Mouse (Mus musculus): ENCODE data around the gene Oat. TPM values are rescaled to one million over a fixed set of nuclear protein-coding genes. Genes with fewer than 3 reads are reported as not detected.
A peak's percentile ranks its signal among the peaks of the same experiment; 100 is the strongest.

Gene Oat
- polyA plus RNA-seq, 1 experiment from 2014 or later, result 105 TPM

- H3K36me3 ChIP-seq, result peaks cover 38% of the 10 kb centered on the region
- ATAC-seq (ENCODE audit: low FRiP score), result no peak
- no peak overlapping the region for H3K4me3 ChIP-seq (replicated peaks)
- peaks cover 9% of the 10 kb centered on the region; the same call in 1 of the 2 replicates for H3K4me1 ChIP-seq
- H3K9ac ChIP-seq (replicated peaks), result no peak overlapping the region
- H3K9me3 ChIP-seq (replicated peaks), result no peaks in the 10 kb centered on the region
- no peak overlapping the region for H3K27ac ChIP-seq (replicated peaks)
- H3K4me2 ChIP-seq, result no peak overlapping the region
- no peaks in the 10 kb centered on the region for H3K27me3 ChIP-seq (replicated peaks)
- WGBS, result 58% methylated on average over 1 of the region's 1 CpGs
Measured at GRCm38 (mm10) chr7:132565831-132566230, 10.4 kb downstream of the Oat start.

GRCm38 (mm10) chr7:132559138-132559766, 16.9 kb downstream of the Oat start:
- Histone ChIP-seq H3K27ac (replicated peaks) (no peak overlapping the region), H3K9me3 (replicated peaks) (no peaks in the 10 kb centered on the region), H3K9ac (replicated peaks) (no peak overlapping the region), H3K36me3 (peaks cover 65% of the 10 kb centered on the region), H3K4me2 (no peak overlapping the region), H3K27me3 (replicated peaks) (no peaks in the 10 kb centered on the region), H3K4me1 (0 out of 2 replicates have a peak, but pooled peaks cover 3% of the 10 kb centered on the region), H3K4me3 (replicated peaks) (no peak overlapping the region)
- no peak for ATAC-seq (ENCODE audit: low FRiP score)
- WGBS, result 25% methylated on average over 3 of the region's 3 CpGs

GRCm38 (mm10) chr7:132558141-132558736, 18.0 kb downstream of the Oat start:
- Histone ChIP-seq H3K27me3 (replicated peaks) (no peaks in the 10 kb centered on the region), H3K27ac (replicated peaks) (no peak overlapping the region), H3K9ac (replicated peaks) (no peak overlapping the region), H3K4me1 (peaks cover 8% of the 10 kb centered on the region; the same call in 1 of the 2 replicates), H3K4me3 (replicated peaks) (no peak overlapping the region), H3K36me3 (peaks cover 57% of the 10 kb centered on the region), H3K4me2 (no peak overlapping the region), H3K9me3 (replicated peaks) (no peaks in the 10 kb centered on the region)
- 93% methylated on average over 7 of the region's 7 CpGs for WGBS
- no peak for ATAC-seq (ENCODE audit: low FRiP score)

GRCm38 (mm10) chr7:132556575-132556974, 19.6 kb downstream of the Oat start:
- Histone ChIP-seq H3K27me3 (replicated peaks) (no peaks in the 10 kb centered on the region), H3K36me3 (peaks cover 42% of the 10 kb centered on the region), H3K4me2 (no peak overlapping the region), H3K4me3 (replicated peaks) (no peak overlapping the region), H3K4me1 (peaks cover 8% of the 10 kb centered on the region; the same call in 1 of the 2 replicates), H3K27ac (replicated peaks) (no peak overlapping the region), H3K9me3 (replicated peaks) (no peaks in the 10 kb centered on the region), H3K9ac (replicated peaks) (no peak overlapping the region)
- 65% methylated on average over 5 of the region's 5 CpGs for WGBS
- ATAC-seq (ENCODE audit: low FRiP score), result no peak

GRCm38 (mm10) chr7:132555911-132556310, 20.3 kb downstream of the Oat start:
- H3K4me2 ChIP-seq, result no peak overlapping the region
- no peak overlapping the region for H3K4me3 ChIP-seq (replicated peaks)
- peaks cover 35% of the 10 kb centered on the region for H3K36me3 ChIP-seq
- 31% methylated on average over 4 of the region's 4 CpGs for WGBS
- no peak for ATAC-seq (ENCODE audit: low FRiP score)
- H3K9me3 ChIP-seq (replicated peaks), result no peaks in the 10 kb centered on the region
- H3K27me3 ChIP-seq (replicated peaks), result no peaks in the 10 kb centered on the region
- peaks cover 12% of the 10 kb centered on the region for H3K4me1 ChIP-seq
- H3K27ac ChIP-seq (replicated peaks), result no peak overlapping the region
- H3K9ac ChIP-seq (replicated peaks), result no peak overlapping the region

- no peak overlapping the region for H3K27ac ChIP-seq (replicated peaks)
- no peak overlapping the region for H3K4me2 ChIP-seq
- H3K4me3 ChIP-seq (replicated peaks), result no peak overlapping the region
- no peak for ATAC-seq (ENCODE audit: low FRiP score)
- WGBS, result 47% methylated on average over 2 of the region's 2 CpGs
- H3K4me1 ChIP-seq, result peaks cover 12% of the 10 kb centered on the region
- no peaks in the 10 kb centered on the region for H3K27me3 ChIP-seq (replicated peaks)
- H3K9ac ChIP-seq (replicated peaks), result no peak overlapping the region
- H3K9me3 ChIP-seq (replicated peaks), result no peaks in the 10 kb centered on the region
- peaks cover 19% of the 10 kb centered on the region for H3K36me3 ChIP-seq
Measured at GRCm38 (mm10) chr7:132554091-132554490, 22.1 kb downstream of the Oat start.

GRCm38 (mm10) chr7:132551351-132552126, 24.7 kb downstream of the Oat start:
- H3K9me3 ChIP-seq (replicated peaks), result no peaks in the 10 kb centered on the region
- peak overlapping the region; percentile 70 for H3K27ac ChIP-seq (replicated peaks)
- no peaks in the 10 kb centered on the region for H3K36me3 ChIP-seq
- peak; percentile 96 for ATAC-seq (ENCODE audit: low FRiP score)
- no peaks in the 10 kb centered on the region for H3K27me3 ChIP-seq (replicated peaks)
- H3K4me2 ChIP-seq, result peak overlapping the region; percentile 94
- H3K4me3 ChIP-seq (replicated peaks), result peak overlapping the region; percentile 48
- WGBS, result 2% methylated on average over 27 of the region's 27 CpGs
- peak overlapping the region; percentile 48 for H3K9ac ChIP-seq (replicated peaks)
- peaks cover 12% of the 10 kb centered on the region for H3K4me1 ChIP-seq

- Histone ChIP-seq H3K4me1 (peaks cover 14% of the 10 kb centered on the region), H3K27ac (replicated peaks) (no peak overlapping the region), H3K4me2 (no peak overlapping the region), H3K36me3 (no peaks in the 10 kb centered on the region), H3K4me3 (replicated peaks) (no peak overlapping the region), H3K9me3 (replicated peaks) (no peaks in the 10 kb centered on the region), H3K27me3 (replicated peaks) (no peaks in the 10 kb centered on the region), H3K9ac (replicated peaks) (no peak overlapping the region)
- no peak for ATAC-seq (ENCODE audit: low FRiP score)
- 64% methylated on average over 3 of the region's 3 CpGs for WGBS
Measured at GRCm38 (mm10) chr7:132547126-132547525, 29.1 kb downstream of the Oat start.

GRCm38 (mm10) chr7:132542427-132542826, 33.8 kb downstream of the Oat start:
- 45% methylated on average over 4 of the region's 4 CpGs for WGBS
- H3K27ac ChIP-seq (replicated peaks), result no peak overlapping the region

GRCm38 (mm10) chr7:132541566-132541965, 34.6 kb downstream of the Oat start:
- Histone ChIP-seq H3K27ac (replicated peaks) (no peak overlapping the region), H3K4me2 (no peak overlapping the region), H3K4me1 (peaks cover 11% of the 10 kb centered on the region), H3K36me3 (no peaks in the 10 kb centered on the region), H3K9me3 (replicated peaks) (no peaks in the 10 kb centered on the region), H3K4me3 (replicated peaks) (no peak overlapping the region), H3K27me3 (replicated peaks) (no peaks in the 10 kb centered on the region), H3K9ac (replicated peaks) (no peak overlapping the region)
- ATAC-seq (ENCODE audit: low FRiP score), result no peak
- WGBS, result 69% methylated on average over 3 of the region's 3 CpGs

More at GRCm38 (mm10) chr7:132542427-132542826, 33.8 kb downstream of the Oat start:
- H3K4me2 ChIP-seq, result no peak overlapping the region
- H3K9me3 ChIP-seq (replicated peaks), result no peaks in the 10 kb centered on the region
- ATAC-seq (ENCODE audit: low FRiP score), result no peak
- peaks cover 11% of the 10 kb centered on the region for H3K4me1 ChIP-seq
- no peak overlapping the region for H3K4me3 ChIP-seq (replicated peaks)
- H3K27me3 ChIP-seq (replicated peaks), result no peaks in the 10 kb centered on the region
- H3K9ac ChIP-seq (replicated peaks), result no peak overlapping the region
- H3K36me3 ChIP-seq, result no peaks in the 10 kb centered on the region

GRCm38 (mm10) chr7:132540597-132540996, 35.6 kb downstream of the Oat start:
- no peak for ATAC-seq (ENCODE audit: low FRiP score)
- H3K27me3 ChIP-seq (replicated peaks), result no peaks in the 10 kb centered on the region
- no peak overlapping the region for H3K27ac ChIP-seq (replicated peaks)
- H3K4me2 ChIP-seq, result no peak overlapping the region
- no peaks in the 10 kb centered on the region for H3K9me3 ChIP-seq (replicated peaks)
- no peak overlapping the region for H3K4me3 ChIP-seq (replicated peaks)
- H3K9ac ChIP-seq (replicated peaks), result no peak overlapping the region
- peaks cover 11% of the 10 kb centered on the region for H3K4me1 ChIP-seq
- WGBS, result 85% methylated on average over 4 of the region's 4 CpGs
- no peaks in the 10 kb centered on the region for H3K36me3 ChIP-seq

GRCm38 (mm10) chr7:132529206-132529605, 47.0 kb downstream of the Oat start:
- ATAC-seq (ENCODE audit: low FRiP score), result no peak
- H3K36me3 ChIP-seq, result no peaks in the 10 kb centered on the region
- no peak overlapping the region for H3K9ac ChIP-seq (replicated peaks)
- no peak overlapping the region for H3K4me2 ChIP-seq
- no peaks in the 10 kb centered on the region for H3K27me3 ChIP-seq (replicated peaks)
- H3K9me3 ChIP-seq (replicated peaks), result no peaks in the 10 kb centered on the region
- H3K27ac ChIP-seq (replicated peaks), result no peak overlapping the region
- no peaks in the 10 kb centered on the region for H3K4me1 ChIP-seq
- WGBS, result 40% methylated on average over 3 of the region's 3 CpGs
- H3K4me3 ChIP-seq (replicated peaks), result no peak overlapping the region

Data from neural tube, embryonic 15.5 days (tissue).